8 mouse cellular contexts compared by ENCODE assay signal in the genomic region with DNA sequence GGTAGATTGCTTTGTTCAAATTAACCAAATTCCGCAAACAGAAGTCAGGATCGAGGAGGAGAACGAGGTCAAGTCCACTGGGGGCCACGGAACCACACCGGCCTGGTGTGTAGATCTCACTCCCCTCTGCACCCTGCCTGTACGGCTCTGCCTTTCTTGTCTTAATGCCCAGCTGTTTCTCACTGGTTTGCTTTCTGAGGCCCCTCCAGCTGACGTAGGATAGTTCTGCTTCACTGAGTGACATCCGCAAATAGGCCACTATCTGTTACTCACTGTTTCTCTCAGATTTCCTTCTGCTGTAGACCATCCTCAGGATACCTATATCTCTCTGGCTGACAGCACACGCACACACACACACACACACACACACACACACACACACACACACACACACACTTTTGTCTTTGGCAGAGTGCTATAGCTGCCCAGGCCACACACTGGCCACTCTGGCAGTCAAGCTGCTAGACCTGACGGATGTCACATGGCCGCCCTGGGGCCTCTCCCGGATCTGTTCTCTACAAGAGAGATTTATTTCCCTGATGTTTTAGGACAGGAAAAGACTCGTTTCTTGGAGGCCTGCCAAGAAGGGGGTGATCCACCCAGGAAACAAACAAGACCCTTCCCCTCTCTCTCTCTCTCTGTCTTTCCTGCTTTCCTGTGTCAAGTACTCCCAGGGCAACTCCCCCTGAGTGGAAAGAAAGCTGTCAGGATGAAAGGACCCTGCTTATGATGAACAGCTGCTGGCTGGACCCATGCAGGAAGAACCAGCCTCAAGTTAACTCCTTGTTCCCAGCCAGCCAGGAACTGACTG.
DNase-seq lines count a peak whose midpoint lies in the region; ATAC-seq and TF ChIP-seq lines count a peak whose summit lies in the region.

No protein-coding gene starts in this region.

- H3K4me1 ChIP-seq in hindbrain, embryonic 13.5 days (replicated peaks) = peaks cover 19% of the 10 kb centered on the region
- H3K4me1 ChIP-seq in limb, embryonic 13.5 days = peaks cover 14% of the 10 kb centered on the region
- no peaks in the 10 kb centered on the region for H3K4me1 ChIP-seq in midbrain, postnatal 0 days (ENCODE audit: insufficient read depth, low read length)

- no peaks in the 10 kb centered on the region for H3K36me3 ChIP-seq in hindbrain, embryonic 13.5 days
- H3K36me3 ChIP-seq in limb, embryonic 13.5 days = no peaks in the 10 kb centered on the region
- no peaks in the 10 kb centered on the region for H3K36me3 ChIP-seq in midbrain, postnatal 0 days (ENCODE audit: insufficient read depth, low read length)

- H3K27ac ChIP-seq in hindbrain, embryonic 13.5 days = peak overlapping the region; percentile 58
- H3K27ac ChIP-seq in limb, embryonic 13.5 days = peak overlapping the region; percentile 55; the same call in 1 of the 2 replicates
- H3K27ac ChIP-seq in midbrain, postnatal 0 days (ENCODE audit: low read depth, low read length) = no peak overlapping the region
- no peak overlapping the region for H3K27ac ChIP-seq in left cerebral cortex, adult 2 months

- H3K27me3 ChIP-seq in hindbrain, embryonic 13.5 days = no peaks in the 10 kb centered on the region
- H3K27me3 ChIP-seq in limb, embryonic 13.5 days = no peaks in the 10 kb centered on the region
- H3K27me3 ChIP-seq in midbrain, postnatal 0 days (ENCODE audit: insufficient read depth, low read length) = no peaks in the 10 kb centered on the region

- intact Hi-C loops in left cerebral cortex, adult 2 months (cut with DNase I) = no loop called here

- ATAC-seq in hindbrain, embryonic 13.5 days (ENCODE audit: low FRiP score) = peak; percentile 72
- ATAC-seq in limb, embryonic 13.5 days (ENCODE audit: low FRiP score, low read depth) = peak; percentile 83
- ATAC-seq in midbrain, postnatal 0 days (ENCODE audit: low FRiP score) = no peak

- 51% methylated on average over 13 of the region's 13 CpGs for WGBS in hindbrain, embryonic 13.5 days
- 40% methylated on average over 13 of the region's 13 CpGs for WGBS in limb, embryonic 13.5 days
- WGBS in midbrain, postnatal 0 days = 52% methylated on average over 13 of the region's 13 CpGs

- no peak overlapping the region for H3K4me3 ChIP-seq in hindbrain, embryonic 13.5 days
- H3K4me3 ChIP-seq in limb, embryonic 13.5 days = no peak overlapping the region
- no peak overlapping the region for H3K4me3 ChIP-seq in midbrain, postnatal 0 days (ENCODE audit: low read depth, low read length)
- no peak overlapping the region for H3K4me3 ChIP-seq in left cerebral cortex, adult 2 months

- no peaks in the 10 kb centered on the region for H3K9me3 ChIP-seq in hindbrain, embryonic 13.5 days
- H3K9me3 ChIP-seq in limb, embryonic 13.5 days = no peaks in the 10 kb centered on the region; the same call in 1 of the 2 replicates
- H3K9me3 ChIP-seq in midbrain, postnatal 0 days (ENCODE audit: low read length) = no peaks in the 10 kb centered on the region

- TF ChIP-seq CTCF in midbrain, postnatal 0 days (IDR thresholded peaks at IDR 0.05) = no peak
- TF ChIP-seq CTCF in left cerebral cortex, adult 2 months (IDR thresholded peaks at IDR 0.05) = no peak

- DNase-seq in MN1 (ENCODE audit: low spot score) = peak; percentile 82
- DNase-seq in embryo, embryonic 9.5 days (ENCODE audit: extremely low spot score) = peak; percentile 61
- peak; percentile 64 for DNase-seq in midbrain, postnatal 0 days (ENCODE audit: low spot score)
- no peak for DNase-seq in left cerebral cortex, adult 2 months (ENCODE audit: extremely low spot score in 1 of 2, low spot score in 2 of 2)
- no peak for DNase-seq in left cerebral cortex, adult 18-20 months (ENCODE audit: low spot score in 2 of 2)
- DNase-seq in ovary, postnatal 36 days (ENCODE audit: low spot score) = no peak

- H3K4me2 ChIP-seq in hindbrain, embryonic 13.5 days = 0 out of 2 replicates have a peak overlapping the region, but pooled peaks have one; percentile 1
- no peak overlapping the region for H3K4me2 ChIP-seq in limb, embryonic 13.5 days (replicated peaks)
- no peak overlapping the region for H3K4me2 ChIP-seq in midbrain, postnatal 0 days (ENCODE audit: low read depth, low read length, poor library complexity, severe bottlenecking)

- no peak overlapping the region for H3K9ac ChIP-seq in hindbrain, embryonic 13.5 days
- H3K9ac ChIP-seq in limb, embryonic 13.5 days = no peak overlapping the region
- no peak overlapping the region for H3K9ac ChIP-seq in midbrain, postnatal 0 days (replicated peaks; ENCODE audit: low read length, poor library complexity, severe bottlenecking)

Comparison
In these comparisons a context has a peak if more than half of its experiments do, and no peak if none do; other contexts are left out.
1. DNase-seq: peak in MN1 (single experiment), embryo, embryonic 9.5 days (single experiment) and midbrain, postnatal 0 days (single experiment); none in left cerebral cortex, adult 2 months (0 of 2), left cerebral cortex, adult 18-20 months (0 of 2) and ovary, postnatal 36 days (single experiment).
2. H3K27ac ChIP-seq: peak in hindbrain, embryonic 13.5 days (single experiment) and limb, embryonic 13.5 days (single experiment); none in midbrain, postnatal 0 days (single experiment) and left cerebral cortex, adult 2 months (single experiment).